ENCODE assay signal across 13 mouse cellular contexts in genomic region chr11:110544419-110545210, GRCm38 (mm10).
DNase-seq lines count a peak whose midpoint lies in the region; ATAC-seq and TF ChIP-seq lines count a peak whose summit lies in the region.
"Had no signal": no experiment of that assay in that cellular context is flagged by ENCODE, and none has a peak within 500 bp of the region (broad histone marks: within the 10 kb centered on the region; RNA-seq: fewer than 3 reads in every experiment).

No protein-coding gene starts in this region.

- no peaks in the 10 kb centered on the region for H3K36me3 ChIP-seq in heart, embryonic 11.5 days (ENCODE audit: control insufficient read depth, insufficient read depth, low read length)
- no peaks in the 10 kb centered on the region for H3K36me3 ChIP-seq in intestine, postnatal 0 days (ENCODE audit: control insufficient read depth, insufficient read depth)
- H3K36me3 ChIP-seq: liver, embryonic 13.5 days had no signal

- no peaks in the 10 kb centered on the region for H3K27me3 ChIP-seq in heart, embryonic 11.5 days (ENCODE audit: control insufficient read depth, insufficient read depth, low read length)
- H3K27me3 ChIP-seq in intestine, postnatal 0 days (replicated peaks; ENCODE audit: control insufficient read depth, insufficient read depth, low read length): no peaks in the 10 kb centered on the region
- H3K27me3 ChIP-seq: liver, embryonic 13.5 days had no signal

- no peak overlapping the region for H3K4me3 ChIP-seq in heart, embryonic 11.5 days (ENCODE audit: low read depth, low read length)
- H3K4me3 ChIP-seq in intestine, postnatal 0 days (ENCODE audit: low read depth, low read length): no peak overlapping the region
- H3K4me3 ChIP-seq: liver, embryonic 13.5 days had no signal

- TF ChIP-seq CTCF in intestine, postnatal 0 days (IDR thresholded peaks at IDR 0.05; ENCODE audit: low read depth): no peak

- WGBS in heart, embryonic 11.5 days (ENCODE audit: insufficient replicate concordance): 79% methylated on average over 11 of the region's 11 CpGs
- WGBS in intestine, postnatal 0 days: 43% methylated on average over 11 of the region's 11 CpGs

- no peaks in the 10 kb centered on the region; the same call in 1 of the 2 replicates for H3K4me1 ChIP-seq in heart, embryonic 11.5 days (ENCODE audit: control insufficient read depth, insufficient read depth, low read length)
- H3K4me1 ChIP-seq in intestine, postnatal 0 days (replicated peaks; ENCODE audit: control insufficient read depth, insufficient read depth, low read length): 0 out of 2 replicates have a peak, but pooled peaks cover 2% of the 10 kb centered on the region
- H3K4me1 ChIP-seq: liver, embryonic 13.5 days had no signal

- no peak overlapping the region for H3K9ac ChIP-seq in heart, embryonic 11.5 days (ENCODE audit: low read depth, low read length)
- no peak overlapping the region for H3K9ac ChIP-seq in intestine, postnatal 0 days (ENCODE audit: low read depth, low read length)
- H3K9ac ChIP-seq: liver, embryonic 13.5 days had no signal

- no peaks in the 10 kb centered on the region for H3K9me3 ChIP-seq in heart, embryonic 11.5 days (replicated peaks; ENCODE audit: control insufficient read depth, low read length)
- H3K9me3 ChIP-seq in intestine, postnatal 0 days (ENCODE audit: control insufficient read depth): no peaks in the 10 kb centered on the region
- H3K9me3 ChIP-seq: liver, embryonic 13.5 days had no signal

- no peak overlapping the region for H3K27ac ChIP-seq in heart, embryonic 11.5 days (ENCODE audit: low read depth, low read length)
- H3K27ac ChIP-seq in intestine, postnatal 0 days (ENCODE audit: low read depth, low read length): no peak overlapping the region
- H3K27ac ChIP-seq: liver, embryonic 13.5 days had no signal

- no peak overlapping the region for H3K4me2 ChIP-seq in heart, embryonic 11.5 days
- no peak overlapping the region for H3K4me2 ChIP-seq in intestine, postnatal 0 days (replicated peaks; ENCODE audit: low read depth)
- H3K4me2 ChIP-seq: liver, embryonic 13.5 days had no signal

- no peak for ATAC-seq in heart, embryonic 11.5 days (replicated peaks; ENCODE audit: insufficient number of reproducible peaks, low FRiP score, low TSS enrichment)
- ATAC-seq in intestine, postnatal 0 days: peak; percentile 99
- no peak for ATAC-seq in megakaryocyte, adult 5-6 weeks (ENCODE audit: poor library complexity, severe bottlenecking)

- DNase-seq in heart, adult 11 months: peak; percentile 97
- DNase-seq in Muller cell, postnatal 12 days (ENCODE audit: inconsistent ontology term): peak; percentile 61
- DNase-seq in kidney, postnatal 36 days: peak; percentile 58 to 64
- DNase-seq in urinary bladder, adult 18-20 months (ENCODE audit: low spot score in 2 of 2): no peak
- no peak for DNase-seq in layer of hippocampus, adult 9-10 months (ENCODE audit: low spot score)
- DNase-seq: adrenal gland, postnatal 25 days; cerebellum, adult 11 months; liver, embryonic 13.5 days; lung, postnatal 4 days; right cerebral cortex, postnatal 14 days had no signal

Comparison
In these comparisons a context has a peak if more than half of its experiments do, and no peak if none do; other contexts are left out.
1. DNase-seq: peak in heart, adult 11 months (single experiment), Muller cell, postnatal 12 days (single experiment) and kidney, postnatal 36 days (2 of 2); none in urinary bladder, adult 18-20 months (0 of 2) and layer of hippocampus, adult 9-10 months (single experiment).